Mouse (Mus musculus) frontal cortex, postnatal 25 days (tissue): ENCODE data around the gene Astn1.

Source experiments
- DNase-seq, 2 experiments: peaks; one replicate each; pipeline ENCODE4 v3.0.0; 2022; ENCODE audit warnings: low spot score in 2 of 2

Astn1 gene

DNA sequence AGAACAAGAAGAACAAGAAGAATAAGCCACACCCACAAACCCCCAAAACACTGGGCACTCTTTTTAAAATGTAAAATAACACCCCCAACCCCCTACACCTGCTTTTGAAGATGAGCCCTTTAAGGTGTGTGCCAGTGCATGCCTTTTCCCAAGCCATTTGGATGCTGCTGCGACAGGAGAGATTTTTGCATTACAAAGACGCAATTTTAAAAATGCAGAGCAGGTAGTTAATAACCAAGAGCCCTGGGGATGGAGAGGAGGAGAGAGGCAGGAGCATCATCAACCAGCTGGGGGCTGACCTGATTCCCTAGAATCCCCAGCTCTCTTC is at the start of gene Astn1:
Astn1 (plus strand) TSS at position 310 of the 328 bp plus-strand sequence.
- no peak for DNase-seq

DNA sequence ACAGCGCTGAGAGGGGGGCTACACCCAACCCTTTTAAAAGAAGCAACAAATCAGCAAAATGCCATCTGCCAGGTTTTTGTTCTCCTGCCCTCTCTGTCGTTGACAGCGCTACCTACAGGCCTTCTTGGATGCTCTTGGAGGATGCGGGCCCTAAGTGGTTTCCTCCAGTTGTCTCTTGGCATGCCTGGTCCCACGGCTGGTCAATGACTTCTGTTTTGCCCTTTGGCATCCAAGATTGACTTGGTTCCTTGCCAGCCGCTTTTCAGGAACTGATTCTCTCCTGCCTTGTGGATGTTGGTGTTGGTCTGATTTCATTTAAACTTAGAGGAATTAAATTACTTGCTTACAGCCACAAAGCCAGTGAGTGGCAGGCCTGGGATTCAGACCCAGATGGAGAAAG is 38.7 kb upstream of the Astn1 start:
- DNase-seq: no peak

DNA sequence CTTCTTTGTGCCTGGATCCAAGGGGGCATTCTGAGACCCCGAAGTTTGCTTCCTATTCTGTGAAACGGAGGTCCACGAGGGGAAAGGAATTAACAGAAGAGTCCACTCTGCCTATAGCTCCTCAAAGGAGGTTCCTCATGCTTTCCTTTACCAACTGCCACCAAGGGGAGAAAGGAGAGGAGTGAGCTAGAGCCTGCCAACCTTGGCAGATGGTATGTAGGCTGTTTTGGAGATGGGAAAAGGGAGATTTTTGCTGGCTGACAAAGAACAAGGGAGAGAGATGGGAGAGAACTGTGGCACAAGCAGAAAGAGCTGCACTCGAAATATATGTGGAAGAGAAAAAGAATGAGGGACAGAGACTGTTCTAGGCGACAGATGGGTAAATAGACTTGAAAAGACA is 33.9 kb upstream of the Astn1 start:
- peak in 1 of 2 experiments; percentile 21 for DNase-seq

DNA sequence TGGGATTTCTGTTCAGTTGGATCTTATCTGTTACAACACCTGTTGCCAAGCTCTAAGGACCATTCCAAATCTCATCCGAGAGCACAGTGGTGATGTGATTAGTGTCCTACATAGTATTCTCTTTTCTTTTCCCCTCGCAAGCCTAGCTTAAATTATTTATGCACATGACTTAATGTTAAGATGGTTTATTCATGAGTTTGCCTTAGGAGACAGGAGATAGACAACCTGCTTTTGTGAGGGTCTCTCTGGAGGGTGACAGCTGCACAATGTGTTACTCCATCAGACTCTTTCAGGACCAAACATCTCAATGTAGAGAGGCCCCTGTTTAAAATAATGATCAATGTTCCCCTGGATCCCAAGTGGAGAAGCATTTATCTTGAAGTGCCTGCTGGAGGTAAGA is 33.2 kb upstream of the Astn1 start:
- no peak for DNase-seq

DNA sequence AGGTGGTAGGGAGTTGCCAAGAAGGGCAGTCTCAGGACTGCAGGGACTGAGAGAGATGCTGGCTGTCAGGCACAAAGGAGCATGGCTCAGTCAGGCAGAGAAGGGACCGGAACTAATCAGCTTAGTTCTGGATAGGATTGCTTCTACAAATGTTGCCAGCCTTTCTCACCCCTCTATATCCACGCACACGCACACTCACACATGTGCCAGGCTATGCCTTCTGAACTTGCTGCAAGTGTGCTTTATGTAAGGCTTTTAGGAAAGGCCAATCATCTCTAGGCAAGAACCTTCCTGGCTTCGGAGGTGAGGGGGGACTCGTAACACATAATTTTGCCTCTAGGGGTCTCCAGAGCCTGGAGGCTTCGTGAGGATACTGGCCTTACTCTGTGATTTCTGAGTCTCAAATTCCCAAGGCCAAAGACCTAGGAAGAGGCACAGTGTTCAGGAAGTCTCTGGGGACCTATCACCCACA is 18.8 kb upstream of the Astn1 start:
- no peak for DNase-seq

DNA sequence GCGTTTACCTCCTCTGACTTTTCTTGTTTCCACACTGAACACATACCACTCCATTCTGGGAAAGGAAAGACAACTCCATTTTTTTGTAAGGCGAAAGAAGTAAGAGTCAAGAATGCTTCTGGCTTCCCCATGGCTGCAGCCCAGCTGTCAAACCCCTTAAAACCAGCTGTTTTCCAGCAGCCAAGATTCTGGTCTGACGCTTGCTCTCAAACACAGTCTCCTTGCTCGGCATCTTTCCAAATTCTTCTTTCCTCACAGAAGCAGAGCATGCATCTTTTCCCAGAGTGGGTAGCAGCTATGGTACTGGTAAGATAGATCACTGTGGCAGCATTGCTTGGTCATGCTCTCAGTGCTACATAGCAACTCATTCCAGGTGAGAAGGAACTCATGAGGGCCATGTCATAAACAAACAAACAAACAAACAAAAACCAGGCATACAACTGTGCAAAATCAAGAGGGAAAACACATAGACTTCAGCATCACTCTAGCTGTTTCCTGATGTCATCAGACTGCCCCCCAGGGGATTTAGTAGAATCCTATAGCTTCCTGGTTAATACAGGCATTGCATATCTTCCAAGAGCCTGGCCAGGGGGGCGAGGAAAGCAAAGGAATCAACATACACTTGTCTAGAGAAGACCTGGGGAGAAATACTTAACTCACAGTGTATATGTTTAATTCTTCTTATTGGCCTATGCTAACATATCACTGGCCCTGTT is 8.3 kb upstream of the Astn1 start:
- no peak for DNase-seq

DNA sequence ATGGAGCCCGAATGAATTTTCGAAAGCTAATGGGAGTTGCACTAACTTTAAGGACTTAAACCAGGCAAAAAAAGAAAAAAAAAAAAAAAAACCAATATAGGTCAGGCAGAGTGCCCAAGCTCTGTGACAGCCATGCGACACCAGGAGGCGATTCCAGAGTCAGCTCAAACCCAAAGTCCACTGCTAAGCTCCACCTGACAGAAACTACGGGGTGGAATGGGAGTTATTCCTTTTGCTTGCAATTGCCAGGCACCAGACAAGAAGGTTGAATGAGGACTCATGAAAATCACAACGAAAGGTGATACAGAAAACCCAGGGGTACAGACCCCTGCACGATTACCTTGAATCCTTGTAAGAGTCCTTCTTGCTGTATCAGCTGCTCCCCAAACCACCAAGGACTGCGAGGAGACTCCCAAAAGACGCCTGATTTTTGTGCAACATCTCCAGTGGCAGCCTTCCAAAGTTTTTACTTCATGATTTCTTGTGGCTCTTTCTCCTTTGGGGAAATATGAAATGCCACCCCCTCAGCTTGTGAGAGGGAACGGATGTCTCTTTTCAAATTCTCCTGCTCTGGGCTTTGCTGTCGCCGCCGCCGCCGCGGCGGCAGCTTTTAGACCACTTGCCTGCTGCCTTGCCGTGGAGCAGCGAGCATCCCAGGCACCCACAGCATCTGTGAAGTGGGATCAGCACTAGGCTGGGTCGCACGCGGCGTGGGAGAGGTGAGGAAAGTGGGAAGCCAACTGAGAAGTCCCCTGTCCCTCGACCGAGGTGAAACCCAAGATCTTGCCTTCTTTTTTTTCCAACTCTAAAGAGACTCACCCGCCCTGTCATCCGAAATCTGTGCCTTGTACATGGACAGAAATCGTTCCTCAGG is 6.7 kb upstream of the Astn1 start:
- peak in 1 of 2 experiments; percentile 27 for DNase-seq

DNA sequence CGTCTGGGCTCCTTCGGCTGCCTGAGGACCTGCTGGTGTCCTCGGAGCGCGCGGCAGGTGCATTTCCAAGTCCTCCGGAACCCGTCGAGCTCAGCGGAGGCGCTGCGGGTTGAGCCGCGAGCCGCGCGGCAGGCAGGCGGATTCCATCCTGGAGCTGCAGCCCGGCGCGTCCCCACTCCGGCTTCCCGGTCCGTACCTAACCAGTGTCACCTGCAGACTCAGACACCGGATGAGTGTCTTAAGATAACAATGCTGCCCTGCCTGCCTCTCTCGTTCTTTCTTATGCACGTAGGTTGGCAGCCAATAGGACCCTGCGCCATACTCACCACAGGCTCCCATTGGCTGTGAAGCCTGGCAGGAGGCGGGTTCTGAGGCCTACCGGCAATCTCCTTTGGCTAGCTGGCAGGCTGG is 6.0 kb upstream of the Astn1 start, which contains the start of gene Brinp2:
Brinp2 (minus strand) TSS at position 276 of the 411 bp plus-strand sequence.
- peak; percentile 87 to 91 for DNase-seq

DNA sequence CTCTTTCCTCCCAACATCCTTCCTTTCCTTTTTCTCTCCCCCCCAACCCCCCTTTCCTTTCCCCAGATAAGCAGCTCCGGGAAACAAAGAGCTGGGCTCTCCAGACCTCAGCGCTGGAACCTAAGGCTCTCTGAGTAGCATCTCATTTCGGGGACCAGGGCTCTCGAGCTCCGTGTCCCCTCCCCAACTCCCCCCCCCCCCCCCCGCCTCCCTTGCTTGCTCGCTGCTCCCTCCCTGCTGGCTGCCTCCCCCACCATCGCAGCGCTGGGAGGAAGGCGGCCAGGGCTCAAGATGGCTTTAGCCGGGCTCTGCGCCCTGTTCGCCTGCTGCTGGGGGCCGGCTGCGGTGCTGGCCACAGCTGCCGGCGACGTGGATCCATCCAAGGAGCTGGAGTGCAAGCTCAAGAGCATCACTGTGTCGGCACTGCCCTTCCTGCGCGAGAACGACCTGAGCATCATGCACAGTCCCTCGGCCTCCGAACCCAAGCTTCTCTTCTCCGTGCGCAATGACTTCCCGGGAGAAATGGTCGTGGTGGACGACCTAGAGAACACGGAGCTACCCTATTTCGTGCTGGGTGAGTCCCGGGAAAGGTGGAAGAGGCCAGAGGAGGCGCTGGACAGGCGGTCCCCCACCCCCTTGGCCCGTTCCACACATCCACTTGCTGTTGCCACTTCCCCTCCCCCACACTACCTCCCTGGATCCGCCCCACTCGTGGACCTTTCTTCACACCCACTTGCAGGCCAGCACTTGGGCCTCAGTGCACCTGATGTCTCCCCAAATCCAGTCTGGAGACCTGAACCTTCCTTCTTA is 424 bp downstream of the Astn1 start:
- DNase-seq: peak in 1 of 2 experiments; percentile 44

DNA sequence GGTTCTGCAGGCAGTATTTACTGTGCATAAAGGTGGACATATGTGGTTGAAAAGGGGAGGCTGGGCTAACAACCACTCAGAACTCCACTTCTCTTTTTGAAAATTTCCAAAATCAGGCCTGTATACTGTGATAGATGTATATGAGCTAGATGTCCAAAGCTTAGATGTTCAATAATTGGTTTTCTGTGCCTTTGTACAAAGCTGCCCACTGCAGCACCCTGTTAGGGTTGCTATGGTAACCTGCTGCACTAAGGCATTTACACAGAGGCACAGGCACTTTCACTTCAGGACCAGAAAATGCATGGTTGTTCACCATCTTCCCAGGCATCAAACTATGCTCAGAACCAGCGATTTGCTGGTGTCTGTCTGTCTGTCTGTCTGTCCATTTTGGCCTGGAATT is 2.4 kb downstream of the Astn1 start:
- DNase-seq: no peak

DNA sequence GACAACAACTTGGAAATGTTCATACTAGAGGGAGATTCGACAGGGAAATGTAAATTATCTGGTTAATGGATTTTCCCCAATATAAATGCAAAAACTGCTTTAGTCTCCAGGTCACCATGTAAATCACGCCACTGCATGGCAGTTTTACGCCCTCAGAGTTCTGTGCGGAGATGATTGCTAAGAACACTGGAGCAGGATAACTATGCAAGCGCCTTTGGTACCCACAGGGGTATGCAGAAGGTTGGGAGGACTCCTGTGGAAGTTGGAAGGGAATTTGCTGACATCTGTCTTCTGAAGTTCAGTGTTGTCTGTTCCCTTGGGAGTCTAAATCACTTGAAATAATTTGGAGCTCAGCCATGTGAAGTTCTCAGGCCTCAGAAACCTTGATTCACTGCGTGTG is 20.2 kb downstream of the Astn1 start:
- DNase-seq: no peak

DNA sequence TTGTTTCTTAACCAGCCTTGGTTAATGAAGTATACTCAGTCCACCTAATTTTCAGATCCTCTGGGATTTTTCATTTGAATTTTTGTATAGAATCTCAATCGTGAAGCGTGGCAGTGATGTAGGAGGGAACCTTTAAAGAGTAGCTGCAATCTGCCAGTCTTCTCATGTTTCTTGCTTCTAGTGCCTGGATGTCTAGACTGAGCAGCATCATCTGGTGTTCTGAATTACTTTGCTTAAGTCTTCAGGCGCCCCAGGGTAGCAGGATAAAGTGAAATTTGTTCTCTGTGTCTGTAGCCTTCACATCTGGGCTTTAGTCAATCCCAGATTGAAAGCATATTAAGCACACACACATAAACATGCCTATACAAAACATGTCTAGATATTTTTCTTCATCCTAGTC is 21.1 kb downstream of the Astn1 start:
- no peak for DNase-seq

DNA sequence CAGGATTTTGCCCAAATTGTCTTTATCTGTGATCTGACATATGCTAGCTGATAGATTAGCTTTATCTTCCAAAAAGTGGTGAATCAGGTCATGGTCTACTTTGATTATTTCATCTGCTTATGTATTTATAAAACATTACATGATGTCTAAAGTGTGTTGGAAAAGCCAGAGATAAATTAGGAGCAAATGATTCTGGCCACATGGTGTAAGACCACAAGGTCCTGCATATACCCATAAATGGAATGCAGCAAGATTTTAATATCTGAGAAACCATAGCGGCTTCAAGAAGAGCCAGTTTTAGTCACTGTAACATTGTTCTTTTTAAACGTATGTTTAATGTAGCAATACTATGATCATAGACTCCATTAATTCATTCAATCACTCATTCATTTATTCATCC is 23.2 kb downstream of the Astn1 start:
- no peak for DNase-seq

DNA sequence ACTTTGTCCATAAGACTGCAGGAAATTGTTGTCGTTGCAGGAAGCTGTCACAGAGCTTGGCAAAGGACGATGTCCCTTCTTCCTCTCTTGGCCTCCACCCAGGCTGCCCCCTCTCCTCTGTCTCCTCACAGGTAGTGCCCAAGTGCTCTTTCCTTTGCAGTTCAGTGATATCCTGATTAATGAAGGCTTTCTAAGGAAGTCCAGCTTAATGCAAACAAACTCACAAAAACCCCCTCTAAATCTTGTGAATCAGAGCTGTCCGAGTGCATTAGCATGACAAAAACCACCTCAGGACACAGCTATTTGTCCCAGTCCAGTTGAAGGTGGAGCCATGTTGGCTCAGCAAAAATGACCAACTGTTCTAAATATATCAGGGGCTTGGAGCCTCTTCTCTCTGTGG is 24.7 kb downstream of the Astn1 start:
- DNase-seq: no peak

DNA sequence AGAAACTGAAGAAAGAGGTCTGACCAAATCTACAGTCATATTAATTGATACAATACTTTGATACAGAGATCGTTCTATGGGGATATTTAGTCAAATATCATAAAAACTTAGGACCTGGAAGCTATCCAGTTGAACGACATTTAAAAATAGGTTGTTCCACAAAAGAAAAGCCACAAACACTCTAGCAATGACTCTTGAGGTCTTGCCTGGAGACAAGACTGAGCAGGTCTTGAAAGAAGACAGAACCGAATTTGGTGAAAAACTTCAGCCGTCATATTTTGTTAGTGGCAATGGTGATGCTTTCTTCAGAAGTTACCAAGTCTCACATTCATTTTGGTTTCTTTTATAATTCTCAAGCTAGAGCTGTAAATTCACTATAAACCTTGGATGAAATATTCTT is 26.9 kb downstream of the Astn1 start:
- no peak for DNase-seq

DNA sequence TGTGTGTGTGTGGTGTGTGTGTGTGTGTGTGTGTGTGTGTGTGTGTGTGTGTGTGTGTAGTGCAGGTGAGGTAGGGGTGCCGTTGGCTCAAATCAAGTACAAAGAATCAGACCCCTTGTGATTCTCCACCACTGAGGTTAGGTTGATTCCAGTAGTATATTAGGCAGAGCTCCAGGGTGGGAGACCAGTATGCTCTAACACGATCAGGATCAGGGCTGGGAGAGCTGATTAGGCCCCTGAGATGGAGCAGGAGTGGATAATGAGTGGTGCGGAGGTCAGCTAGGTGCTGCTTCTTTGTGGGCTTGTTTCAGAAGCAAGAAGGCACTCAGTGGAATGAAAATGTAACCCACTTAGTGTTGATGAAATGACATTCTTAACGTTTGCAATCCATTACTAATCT is 28.6 kb downstream of the Astn1 start:
- DNase-seq: no peak

DNA sequence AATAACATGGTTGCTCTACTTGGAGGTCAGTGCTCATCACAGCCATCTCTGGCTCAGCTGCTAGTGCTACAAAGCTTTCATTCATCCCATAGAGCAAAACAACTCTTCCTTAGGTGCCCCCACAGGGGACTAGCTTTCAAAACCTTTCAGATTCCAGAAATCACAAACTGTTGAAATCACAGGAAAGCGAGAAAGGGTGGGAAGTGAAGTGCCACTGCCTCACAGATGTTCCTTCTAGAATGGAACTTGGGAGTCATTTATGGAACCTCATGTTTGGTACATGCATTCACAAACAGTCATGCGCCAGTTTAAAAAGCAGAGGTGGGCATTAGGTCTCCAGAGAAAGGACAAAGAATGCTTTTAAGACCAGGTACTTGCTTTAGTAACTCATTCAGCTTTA is 35.0 kb downstream of the Astn1 start:
- DNase-seq: no peak

DNA sequence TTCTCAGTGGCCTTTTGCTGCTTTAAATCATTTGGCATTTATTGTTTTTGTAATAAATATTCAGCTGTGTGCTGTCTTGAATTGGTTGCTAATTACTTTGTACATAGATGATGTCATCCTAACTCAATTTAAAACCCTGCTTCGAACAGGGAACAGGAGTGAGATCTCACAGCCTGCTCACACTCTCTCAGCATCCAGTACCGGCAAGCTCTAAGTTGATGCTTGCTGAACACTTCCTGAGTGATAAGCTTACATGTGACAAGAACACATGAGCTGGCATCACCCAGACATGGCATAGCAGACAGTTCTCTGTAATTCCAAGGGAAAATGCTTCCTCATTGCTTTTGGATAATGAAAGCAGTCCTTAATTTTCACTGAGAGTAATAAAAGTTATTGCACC is 38.8 kb downstream of the Astn1 start:
- no peak for DNase-seq

DNA sequence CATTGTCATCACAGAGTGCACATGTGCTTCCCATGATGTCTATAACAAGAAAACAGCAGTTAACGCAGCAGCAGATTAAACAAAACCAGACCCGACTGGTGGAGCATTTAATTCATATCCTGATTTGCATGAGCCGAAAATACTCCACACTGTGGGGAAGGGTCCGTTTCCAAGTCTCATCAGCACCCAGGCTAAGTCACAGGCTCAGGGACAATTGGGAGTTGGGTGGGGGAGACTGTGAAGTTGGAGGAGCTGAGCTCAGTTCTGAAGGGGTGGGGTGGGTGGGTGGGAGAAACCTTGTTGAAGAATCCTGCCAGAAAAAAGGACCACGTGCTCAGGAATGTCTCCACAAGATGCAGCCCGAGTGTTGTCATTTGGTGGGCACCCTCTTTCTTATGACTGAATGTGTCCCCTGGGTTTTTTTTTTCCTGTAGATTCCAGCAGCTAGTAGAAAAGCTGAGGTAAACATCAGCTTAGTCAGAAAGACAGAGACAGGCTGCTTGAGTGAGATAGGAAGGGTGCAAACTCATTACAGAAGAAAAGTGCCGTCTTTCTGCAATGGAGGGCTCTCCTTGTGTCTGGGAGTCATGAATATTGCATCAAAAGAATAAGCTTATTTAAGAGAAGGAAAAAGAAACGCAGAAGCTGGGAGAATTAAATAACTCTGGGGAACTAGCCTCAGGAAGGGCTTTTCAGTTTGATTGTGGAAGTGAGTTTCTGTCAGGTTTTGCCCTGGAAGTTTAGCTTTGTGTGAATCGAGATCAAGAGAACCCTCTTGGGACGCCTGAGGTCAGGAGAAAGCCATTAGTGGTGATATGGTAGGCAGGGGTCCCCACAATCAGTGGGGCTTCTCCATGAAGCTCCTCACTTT is 44.1 kb downstream of the Astn1 start:
- DNase-seq: no peak

DNA sequence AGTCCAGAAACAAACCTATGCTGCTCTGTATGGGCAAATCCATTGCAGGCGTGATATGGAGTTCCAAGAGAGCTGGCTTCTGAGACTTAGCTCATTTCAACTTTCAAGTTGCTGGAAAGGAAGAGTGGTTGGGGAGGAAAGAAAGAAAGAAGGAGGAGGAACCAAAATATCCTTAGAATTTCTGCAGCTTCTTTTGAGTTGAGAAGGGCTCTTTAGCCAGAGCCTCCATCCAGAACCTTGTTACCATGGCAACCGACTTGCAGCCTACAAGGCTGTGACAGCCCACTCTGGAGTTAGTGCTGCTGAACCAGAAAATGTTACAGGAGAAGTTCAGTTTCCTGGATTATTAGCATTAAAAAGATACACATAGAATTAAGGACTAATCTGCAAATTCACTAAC is 46.1 kb downstream of the Astn1 start:
- no peak for DNase-seq

DNA sequence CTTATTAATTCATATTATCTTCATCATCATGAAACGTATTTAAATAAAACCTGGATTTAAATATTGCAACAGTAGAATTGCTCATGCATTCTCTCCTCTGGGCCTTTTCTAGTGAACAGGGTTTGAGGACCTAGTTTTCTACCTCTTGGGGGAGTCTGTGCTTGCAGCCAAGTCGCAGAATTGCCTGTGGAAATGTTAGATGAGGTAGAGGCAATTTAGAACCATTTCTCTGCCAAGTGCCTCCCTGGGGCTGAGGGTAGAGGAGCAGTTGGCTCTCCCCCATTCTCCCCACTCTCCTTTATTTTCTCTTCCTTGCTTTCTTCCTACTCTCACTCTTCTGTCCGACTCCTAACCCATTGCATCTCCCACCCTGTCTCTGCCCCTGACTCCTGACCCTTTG is 49.1 kb downstream of the Astn1 start:
- no peak for DNase-seq
